Mouse (Mus musculus): ENCODE measurements around the gene Mlip.

Gene Mlip

DNA sequence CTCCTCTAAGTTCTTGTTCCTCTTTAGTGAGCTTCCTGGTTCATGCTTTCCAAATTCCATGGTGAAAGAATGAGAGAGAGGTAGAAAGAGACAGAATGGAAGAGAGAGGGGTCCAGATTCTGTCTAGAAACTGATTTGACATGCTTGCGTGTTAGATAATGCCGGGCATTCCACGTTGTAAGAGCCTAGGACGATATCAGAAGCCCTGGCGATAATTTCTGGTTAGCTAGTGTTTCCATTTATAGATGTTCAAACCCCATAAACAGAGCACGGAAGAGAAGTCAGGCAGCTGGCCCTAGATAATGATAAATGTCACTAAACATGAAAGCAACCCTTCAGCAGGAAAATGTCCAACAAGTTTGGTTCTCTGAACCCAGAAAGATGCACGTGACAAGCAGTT lies 5.1 kb downstream of the Mlip start:
- no peak for DNase-seq (ENCODE audit: low spot score)

DNA sequence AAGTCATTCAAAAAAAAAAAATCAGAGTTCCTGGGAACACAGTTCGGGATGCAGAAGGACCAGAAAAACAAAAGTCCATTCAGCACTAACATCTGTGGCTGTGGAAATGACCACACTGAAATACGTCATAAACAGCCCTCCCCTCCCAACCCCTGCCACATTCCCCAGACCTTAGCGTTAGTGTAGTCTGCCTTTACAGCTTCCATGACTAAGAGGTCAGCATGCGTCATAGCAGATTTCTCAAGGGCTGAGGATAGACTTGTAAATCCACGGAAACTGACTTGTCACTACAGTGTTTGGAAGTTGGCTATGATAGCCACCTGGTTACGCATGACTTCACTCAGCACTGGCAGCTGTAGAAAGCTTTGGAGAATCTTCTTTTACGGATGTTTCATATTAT lies 8.5 kb downstream of the Mlip start:
- DNase-seq (ENCODE audit: low spot score), result no peak

DNA sequence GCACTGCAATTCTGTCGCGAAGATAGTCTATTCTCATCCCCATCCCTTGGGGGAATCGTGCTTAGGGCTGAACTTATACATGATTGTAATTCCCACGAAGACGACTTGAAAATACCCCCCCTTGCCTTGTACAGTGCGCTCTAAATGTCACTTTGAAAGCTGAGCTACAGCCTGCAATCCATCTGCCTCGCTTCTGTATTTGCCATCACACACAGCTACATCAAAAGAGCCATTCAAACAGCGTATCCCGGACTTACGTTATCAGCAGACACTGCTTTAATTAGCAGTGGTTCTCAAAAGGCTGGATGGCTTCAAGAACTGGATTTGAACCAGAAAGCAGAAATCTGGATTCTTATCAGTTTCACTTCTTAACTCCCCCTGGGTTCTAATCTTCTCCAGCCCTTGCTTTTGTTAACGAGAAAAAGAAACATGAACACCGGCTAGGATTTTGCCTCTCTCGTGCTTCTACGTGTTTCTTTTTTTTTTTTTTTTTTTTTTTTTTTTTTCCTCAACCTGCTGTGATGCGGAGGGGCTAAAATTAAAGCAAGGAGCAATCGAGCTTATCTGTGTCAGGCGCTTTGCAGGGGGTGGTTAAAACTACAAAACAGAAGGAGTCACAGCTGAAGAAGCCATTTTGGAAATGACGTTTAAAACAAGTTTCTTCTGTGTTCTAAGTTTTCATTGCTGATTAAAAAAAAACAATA lies 12.5 kb downstream of the Mlip start:
- DNase-seq (ENCODE audit: low spot score), result no peak

DNA sequence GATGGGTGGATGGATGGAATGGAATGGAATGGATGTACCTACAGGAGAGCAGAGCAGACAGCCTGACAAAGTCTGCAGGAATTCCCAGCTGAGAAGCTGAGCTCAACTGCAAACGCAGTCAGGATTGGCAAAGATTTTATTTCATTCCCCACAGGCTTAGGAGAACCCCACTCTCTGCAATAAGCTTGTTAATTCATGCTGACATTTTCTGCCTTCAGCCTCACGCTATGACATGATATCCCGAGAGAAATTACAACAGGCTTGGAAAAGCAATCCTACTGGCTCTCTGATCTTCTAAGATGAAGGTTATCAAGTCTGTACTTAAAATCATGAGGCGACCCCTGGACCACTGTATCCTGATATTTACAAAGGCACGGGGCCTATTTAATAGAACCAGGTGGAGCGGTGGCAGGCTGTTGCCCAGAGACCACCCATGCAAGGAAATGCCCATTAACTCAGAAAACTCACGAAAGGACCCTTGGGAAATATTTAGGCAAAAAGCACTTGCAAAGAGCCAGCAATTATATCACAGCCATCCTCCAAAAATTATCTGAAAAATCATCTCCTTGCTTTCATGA lies 13.1 kb downstream of the Mlip start:
- DNase-seq (ENCODE audit: low spot score), result no peak

DNA sequence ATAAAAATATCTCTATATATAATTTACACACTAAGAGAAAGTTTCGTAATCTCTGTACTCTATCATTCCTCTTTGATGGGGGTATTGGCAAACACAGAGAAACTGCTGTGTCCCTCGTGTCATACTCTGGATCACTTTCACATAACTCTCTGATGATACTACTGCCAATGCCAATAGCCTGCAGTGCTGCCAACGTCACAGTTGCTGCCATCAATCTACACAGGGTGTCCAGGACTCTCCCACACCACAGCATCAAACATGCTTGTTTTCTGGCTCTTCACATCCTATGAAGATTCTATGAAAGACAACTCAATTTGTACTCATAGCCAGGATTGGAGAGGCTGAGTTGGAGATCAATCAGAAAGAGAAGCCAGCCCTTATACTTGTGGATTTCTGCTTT lies 17.4 kb downstream of the Mlip start:
- no peak for DNase-seq (ENCODE audit: low spot score)

DNA sequence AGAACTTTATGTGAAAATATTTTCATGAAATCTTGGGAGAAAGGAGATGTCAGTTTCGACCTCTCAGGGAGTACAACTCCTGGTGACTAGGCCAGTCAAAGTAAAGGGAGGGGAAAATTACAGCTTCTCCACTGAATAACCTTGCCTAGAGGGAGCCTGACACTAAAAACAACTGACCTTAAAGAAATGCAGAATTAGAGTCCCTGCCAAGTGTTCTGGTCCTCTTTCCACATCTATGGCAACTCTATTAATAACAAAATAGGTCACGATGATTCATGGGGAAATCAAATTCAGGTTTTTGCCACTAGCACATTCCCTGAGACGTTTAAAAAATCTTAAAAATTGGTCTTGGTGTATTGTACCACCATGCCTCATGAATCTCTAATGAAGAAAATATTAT lies 34.4 kb downstream of the Mlip start:
- DNase-seq (ENCODE audit: low spot score), result no peak

DNA sequence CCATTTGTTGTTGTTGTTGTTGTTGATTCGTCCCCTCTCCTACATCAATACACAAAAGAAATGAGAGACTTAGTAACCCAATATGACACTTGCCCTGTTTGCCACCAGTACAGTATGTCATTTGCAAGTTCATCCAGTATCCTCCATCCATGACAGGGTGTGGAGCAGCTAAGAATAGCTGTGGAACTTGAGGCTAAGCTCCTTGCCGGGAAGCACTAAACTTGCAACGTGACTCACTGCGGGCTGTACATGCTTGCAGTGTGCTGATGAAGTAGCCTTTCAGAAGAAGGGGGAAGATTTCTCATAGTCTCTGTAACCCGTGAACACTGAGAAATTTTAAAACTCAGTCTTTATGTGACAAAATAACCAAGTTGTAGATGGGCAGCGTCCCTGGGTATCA lies 42.2 kb downstream of the Mlip start:
- DNase-seq (ENCODE audit: low spot score), result no peak

DNA sequence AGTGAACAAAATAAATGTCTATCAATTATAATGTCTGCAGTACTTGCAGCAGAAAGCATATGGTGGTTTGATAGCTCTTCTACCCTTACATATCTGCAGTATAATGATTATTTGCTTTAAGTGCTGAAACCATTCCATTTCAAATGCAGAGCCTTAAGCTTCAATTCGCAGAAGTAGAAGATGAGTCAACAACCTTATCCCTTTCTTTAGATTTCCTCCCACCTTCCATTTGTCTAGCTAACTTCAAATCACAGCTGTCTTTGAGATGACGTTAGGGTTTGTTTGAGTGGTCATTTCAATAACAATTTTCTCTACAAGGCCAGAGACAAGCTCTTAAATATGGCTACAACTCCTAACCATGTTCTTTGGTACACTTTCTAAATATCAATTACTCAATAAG lies 47.4 kb downstream of the Mlip start:
- no peak for DNase-seq (ENCODE audit: low spot score)

DNA sequence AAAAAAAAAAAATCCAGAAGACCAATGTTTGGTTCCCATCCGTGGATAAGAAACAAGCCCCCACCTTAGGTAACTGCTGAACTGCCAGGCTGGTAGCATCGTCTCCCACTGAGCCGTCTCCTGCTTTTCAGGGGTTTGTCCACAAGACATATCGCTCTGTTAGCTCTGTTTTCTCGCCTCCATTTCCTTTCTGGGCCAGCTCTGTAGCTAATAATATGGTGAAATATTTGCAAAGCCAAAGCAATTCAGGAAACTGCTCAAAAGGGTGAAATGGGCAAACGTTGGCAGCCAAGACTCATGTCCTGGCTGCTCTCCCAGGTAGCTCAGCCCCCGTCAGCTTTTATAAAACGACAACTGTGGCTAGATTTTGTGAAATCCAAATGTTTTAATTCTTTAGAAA lies 50.4 kb downstream of the Mlip start:
- DNase-seq (ENCODE audit: low spot score), result no peak

DNA sequence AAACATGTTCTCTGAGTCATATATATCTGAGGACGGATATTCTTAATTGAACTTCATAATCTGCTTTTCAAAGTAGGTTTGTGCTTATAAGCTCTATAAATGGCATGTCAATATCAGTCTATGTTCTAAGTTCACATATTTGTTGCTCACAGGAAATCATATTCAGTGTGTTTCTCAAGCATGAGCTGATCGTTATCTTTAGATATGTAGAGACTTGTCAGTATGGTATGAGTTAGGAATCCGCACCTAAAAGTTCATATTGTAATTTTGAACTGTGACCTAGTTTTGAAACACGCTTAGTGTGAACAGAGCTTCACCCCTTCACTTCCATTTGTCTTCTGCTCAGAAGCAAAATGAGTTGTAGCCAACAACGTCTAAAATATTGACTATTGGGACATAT lies 64.8 kb downstream of the Mlip start:
- no peak for DNase-seq (ENCODE audit: low spot score)

DNA sequence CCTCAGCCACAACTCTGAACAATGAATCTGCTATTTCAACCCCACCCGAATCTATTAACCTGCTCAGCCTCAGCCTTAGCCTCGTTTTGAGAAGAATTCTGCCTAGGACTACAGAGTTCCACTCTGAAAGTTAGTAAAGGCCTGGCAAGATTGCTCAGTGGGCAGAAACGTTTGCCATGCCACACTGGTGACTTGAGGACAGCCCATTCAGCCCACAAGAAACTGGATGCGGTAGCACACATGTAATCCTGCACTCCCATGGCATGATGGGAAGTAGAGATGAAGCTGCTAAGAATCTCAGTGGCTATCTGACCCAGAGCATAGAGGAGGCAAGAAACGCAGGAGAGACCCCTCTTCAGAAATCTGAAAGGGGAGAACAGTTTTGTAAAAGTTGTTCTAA lies 73.4 kb downstream of the Mlip start:
- no peak for DNase-seq (ENCODE audit: low spot score)

DNA sequence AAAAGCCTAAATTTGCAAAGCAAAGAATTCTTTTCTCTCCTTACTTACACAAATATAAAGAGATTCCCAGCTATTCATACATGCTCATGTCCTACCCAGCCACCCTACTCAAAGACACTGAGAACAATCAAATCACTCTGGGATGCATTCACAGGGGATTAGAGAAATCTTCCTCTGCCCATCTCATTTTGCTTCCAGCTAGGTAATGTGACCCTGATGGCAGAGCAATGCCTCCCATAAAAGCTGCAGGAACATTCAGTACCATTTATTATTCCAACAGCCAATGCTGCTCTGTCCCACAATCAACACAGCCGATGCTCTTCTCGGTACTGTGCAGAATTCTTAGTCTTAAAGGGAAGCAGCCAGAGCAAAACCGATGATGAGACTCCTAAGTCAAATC lies 74.7 kb downstream of the Mlip start:
- DNase-seq (ENCODE audit: low spot score), result no peak

DNA sequence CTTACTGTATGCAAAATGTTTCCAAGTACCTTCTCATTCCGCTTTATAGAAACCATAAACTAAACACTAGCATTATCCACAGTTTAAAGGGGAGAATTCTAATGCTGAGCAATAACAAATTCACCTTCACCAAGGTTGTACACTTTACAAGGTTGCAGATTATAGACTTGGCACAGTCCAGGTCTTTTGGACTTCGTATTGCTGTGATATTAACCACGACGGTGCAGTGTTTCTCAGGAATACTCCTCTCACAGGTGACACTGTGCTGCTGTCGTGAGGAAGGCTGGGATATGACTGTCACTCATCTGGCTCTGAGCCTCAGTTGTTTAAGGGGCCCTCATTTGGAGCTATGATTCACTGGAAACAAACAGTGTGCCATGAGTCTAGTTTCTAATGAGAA lies 75.5 kb downstream of the Mlip start:
- DNase-seq (ENCODE audit: low spot score), result no peak

DNA sequence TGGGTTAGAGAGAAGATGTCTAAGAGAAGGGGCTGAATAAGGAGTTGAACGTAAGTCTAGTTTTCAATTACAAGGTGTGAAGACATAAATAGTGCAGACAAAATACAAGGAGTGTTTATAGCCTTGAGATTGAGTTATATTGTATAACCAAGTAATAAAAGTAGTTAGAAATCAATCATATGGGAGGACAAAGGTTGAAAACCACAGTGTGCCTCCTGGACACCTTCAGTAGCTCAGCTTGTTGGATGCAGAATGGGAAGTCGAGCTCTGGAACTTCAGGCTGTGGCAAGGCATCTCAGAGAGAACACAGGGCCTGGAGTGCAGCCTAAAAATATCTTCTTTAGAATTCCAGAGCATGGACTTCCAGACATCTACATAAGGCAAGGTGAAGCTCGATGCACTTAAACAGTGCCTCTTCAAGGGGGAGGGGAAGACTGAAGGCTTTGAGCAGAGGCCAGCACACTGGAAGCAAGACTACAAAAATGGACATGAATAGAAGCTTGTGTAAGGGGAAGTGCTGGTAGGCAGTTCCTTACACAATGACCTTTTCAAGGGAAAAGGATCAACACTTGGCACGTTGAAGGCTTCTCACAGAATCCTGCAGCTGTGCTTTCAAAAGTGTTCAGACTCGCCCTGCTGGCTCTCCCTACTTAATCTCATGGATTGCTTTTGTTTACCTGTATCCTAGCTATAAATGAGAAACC lies 76.2 kb downstream of the Mlip start:
- DNase-seq (ENCODE audit: low spot score), result no peak

DNA sequence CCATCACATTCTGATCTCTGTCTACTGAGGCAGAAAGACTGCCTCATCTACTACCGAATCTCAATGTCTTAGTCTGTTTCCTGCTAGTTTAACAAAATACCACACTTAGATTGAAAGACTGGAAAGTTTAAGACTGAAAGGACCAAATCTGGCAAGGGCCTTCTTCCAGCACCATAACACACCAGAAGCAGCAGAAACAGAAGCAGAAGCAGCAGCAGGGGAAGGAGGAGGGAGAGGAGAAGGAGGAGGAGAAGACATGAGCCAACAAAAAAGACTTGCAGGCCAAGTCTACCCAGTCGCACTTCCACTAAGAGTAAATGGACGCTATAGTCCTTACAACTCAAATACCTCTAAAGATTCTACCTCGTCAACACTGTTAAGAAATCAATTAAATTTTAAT lies 80.0 kb downstream of the Mlip start:
- no peak for DNase-seq (ENCODE audit: low spot score)

DNA sequence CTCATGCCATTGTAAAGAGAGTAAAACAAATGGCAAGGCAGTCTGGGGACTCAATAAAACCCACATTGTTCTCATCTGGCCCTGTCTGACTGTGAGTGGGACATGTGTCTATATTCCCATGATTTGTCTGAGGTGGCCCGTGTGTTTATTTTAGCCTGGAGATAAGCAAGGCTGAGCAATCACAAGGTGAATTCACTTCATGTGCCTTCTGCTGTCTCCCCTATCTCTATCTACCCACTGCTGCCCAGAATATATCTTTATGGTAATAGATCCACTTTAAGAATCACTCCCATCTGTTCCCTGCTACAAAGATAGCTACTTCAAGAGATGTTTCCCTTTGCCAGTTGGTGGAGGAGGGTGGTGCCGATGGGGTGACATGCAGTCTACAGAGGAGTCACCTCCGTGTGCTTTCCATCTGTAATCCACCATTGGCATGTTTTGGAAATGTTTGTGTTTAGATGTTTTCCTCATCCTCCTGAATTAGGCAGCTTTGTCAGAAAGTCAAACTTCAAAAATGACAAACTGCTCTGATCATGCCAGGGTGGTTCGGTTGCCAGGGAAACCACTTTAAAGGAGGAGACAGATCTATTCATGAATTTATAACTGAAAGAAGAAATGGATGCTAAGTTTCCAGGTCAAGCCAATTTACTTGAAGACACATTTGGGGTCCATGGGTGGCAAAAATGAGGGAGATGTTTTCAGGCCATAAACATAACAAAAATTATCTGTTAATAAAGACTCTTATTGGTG lies 87.3 kb downstream of the Mlip start:
- no peak for DNase-seq (ENCODE audit: low spot score)

DNA sequence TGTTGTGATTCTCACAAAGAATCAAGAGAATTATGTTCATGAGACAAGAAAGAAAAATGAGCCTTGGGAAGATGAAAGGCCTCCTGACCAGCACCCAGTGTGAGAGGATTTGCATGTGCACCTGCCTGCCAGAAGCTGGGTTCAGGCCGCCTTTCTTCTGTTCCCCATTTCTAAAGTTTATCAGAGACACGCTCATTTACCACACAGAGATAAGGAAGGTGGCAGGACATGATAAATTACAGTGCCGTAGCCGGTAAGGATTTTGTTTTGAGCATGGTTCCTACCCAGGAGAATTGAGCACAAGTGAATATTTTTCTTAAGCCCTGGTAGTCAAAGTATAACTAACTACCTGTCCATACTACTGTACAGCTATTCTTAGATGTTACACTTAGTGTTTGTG lies 93.7 kb downstream of the Mlip start:
- DNase-seq (ENCODE audit: low spot score), result no peak

DNA sequence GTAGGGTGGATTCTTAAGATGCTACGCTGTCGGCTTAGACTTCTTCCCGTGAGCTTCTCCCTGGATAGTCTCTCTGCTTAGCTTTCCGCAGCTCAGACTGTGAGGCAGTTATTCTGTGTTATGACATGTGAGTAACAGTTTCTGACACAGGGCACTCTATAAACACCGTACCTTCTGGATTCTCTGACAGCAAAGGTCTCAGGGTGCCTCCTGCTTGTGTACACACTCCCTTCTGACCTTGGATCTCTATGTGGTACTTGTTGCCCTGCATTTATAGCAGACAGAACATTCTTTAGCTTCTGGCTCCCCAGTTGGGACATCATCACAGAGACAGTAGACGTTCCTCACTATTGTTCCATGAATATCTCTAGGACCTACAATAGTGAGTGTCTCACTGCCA lies 94.5 kb downstream of the Mlip start:
- DNase-seq (ENCODE audit: low spot score), result no peak

DNA sequence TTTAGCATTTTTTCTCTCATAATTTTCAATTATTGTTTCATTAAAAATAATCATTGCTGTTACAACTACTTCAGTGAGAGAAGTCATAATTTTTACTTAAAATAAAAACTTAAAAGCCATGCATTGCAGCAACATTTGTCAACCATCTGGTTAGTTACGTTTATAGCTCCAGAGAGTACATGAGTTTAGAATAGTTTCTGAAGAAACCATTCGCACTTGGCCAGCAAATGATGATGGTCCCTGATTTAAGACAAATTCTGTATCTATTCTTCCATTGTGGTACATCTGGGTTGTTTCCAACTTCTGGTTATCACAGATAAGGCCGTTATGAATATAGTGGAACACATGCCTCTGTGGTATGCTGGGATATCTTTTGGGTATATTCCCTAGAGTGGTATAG lies 98.3 kb downstream of the Mlip start:
- no peak for DNase-seq (ENCODE audit: low spot score)

DNA sequence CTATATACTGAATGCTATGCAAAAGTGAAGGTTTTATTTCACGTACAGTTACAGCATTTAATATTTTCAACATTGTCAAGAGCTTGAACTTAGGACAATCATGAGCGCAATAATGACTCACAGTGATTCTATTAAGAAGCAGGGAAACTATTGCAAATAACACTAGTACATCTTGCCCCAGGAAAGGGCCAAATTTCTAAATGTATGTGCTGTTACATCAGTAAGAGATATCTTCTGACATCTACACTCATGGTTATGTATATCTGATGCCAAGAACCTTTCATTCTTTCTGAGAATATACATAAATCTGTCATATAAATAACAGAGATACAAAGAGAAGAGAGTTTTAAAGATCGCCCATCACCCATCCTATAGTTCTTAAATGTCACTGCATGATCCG lies 100.0 kb downstream of the Mlip start:
- DNase-seq (ENCODE audit: low spot score), result no peak

DNA sequence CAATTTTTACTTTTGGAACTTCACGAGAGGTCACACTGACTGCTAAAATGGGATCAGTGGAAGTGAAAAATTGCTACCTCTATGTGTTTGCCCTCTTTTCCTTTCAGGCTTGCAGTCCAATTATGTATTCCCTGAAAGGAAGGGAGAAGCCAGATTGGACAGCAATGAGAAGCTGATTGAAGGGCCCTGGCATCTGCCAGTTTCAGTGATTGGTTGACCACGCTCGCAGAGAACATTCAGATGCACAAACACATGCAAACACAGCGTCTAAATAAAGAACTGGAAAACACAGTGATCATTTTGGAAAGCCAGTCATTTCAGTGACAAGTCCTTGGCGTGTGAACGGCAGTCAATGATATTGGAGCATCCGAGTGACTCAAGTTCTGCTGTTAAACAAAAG lies 100.6 kb downstream of the Mlip start:
- DNase-seq (ENCODE audit: low spot score), result no peak

DNA sequence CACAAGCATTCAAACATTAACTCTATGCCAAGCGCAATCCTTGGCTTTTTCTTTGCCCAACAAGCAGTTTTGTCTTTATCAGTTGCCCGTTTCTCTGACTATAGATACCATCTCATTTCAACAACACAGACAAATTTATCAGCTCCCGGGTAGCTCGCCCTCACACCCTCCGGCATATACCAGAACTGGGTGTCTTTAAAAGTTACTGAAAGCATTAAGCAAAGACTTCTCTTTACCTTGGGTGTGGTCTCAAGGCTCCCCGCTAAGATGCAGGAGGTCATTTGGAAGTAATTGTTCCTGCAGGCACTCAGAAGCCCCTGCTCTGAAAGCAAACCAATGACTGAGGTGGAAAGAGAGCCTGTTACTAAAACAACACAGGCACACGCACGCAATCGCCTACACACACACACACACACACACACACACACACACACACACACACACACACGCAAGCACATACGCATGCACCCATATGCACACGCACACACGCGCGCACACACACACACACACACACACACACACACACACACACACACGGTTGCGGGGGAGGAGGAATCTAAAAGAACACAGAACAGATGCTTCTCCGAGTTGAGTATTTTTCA lies 101.2 kb downstream of the Mlip start:
- no peak for DNase-seq (ENCODE audit: low spot score)

DNA sequence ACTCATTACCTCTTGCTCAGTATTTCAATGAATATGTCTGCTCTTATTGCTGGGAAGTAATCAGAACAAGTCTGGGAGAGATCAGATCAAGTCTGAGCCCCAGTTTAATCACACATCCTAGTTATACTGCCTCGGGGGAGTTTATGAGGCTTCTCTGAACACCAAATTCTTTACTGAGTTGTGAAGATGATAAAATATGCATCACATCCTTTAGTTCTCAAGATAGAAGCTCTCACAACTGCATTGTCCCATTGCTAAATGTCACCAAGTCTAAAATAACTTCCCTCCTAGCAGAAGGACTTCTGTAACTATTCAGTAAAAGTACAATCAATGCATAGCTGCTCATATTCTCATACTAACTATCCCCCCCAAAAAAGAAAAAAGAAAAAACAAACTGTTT lies 154.5 kb downstream of the Mlip start:
- no peak for DNase-seq (ENCODE audit: low spot score)

Data from ovary, postnatal 10 days (tissue).